Mouse (Mus musculus): Measurements from ENCODE around the gene Mrm3. TPM values are rescaled to one million over a fixed set of nuclear protein-coding genes. Genes with fewer than 3 reads are reported as not detected.
"Not testable (repeated sequence)": the region's sequence is repeated elsewhere in the genome, so short reads cannot be mapped to it uniquely, and the experiment has no call there.

Mrm3 gene
- 10 to 100 TPM; 21.3 to 22.1 TPM for total RNA-seq (2021)
- long read RNA-seq, experiment 1, transcript Mrm3-201 (4 exons, 1,510 nt): major isoform, 26 of 39 reads
- long read RNA-seq, experiment 1, partial matches to known transcripts: 0 of 39 reads
- long read RNA-seq, experiment 1, other reads (novel, unspliced or antisense): 12 of 39 reads
- long read RNA-seq, experiment 2, transcript Mrm3-201 (4 exons, 1,510 nt): major isoform, 29 of 35 reads
- long read RNA-seq, experiment 2, partial matches to known transcripts: 1 of 35 reads
- long read RNA-seq, experiment 2, other reads (novel, unspliced or antisense): 5 of 35 reads

DNA sequence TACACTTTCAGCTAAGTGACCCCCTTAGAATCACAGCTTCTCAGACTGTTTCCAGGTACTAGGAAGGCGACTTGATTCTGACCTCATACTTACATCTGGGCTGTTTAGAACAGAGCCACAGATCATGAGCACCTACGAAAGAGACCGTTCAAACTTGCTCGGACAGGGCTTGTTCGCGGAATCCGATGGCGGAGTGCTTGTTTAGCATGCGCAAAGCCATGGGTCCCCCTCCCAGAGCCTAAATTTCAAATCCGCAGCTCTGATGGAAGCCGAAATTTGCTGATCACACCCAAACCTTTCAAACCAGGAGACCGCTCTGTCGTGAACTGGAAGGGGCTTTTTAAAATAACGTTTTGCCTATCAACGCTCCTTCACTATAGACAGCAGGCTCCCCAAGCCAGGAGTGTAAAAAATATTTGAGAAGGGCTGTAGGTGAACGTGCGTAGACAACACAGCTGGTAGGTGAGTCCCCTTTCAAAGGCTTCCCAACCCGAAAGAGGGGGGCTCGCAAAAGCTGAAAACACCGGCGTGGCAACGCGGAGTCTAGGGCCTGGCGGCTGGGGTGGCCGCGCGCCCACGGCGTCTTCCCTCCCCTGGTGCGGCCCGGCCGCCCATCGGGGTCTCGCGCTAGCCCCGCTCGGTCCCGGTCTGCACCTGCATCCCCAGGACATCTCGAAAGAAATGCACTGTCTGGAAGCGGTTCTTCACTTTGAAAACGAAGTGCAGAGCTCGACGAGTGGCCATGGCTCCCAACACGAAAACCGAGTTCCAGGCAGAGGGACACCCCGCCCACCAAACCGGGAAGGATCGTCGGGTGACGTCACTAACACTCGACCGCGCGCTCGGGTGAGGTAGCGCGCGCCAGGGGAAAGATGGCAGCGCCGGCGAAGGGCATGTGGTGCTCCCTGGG is at the start of gene Mrm3, which contains the start of gene Glod4:
TSS of gene Mrm3 (plus strand) at position 815 of the 910 bp plus-strand sequence.
TSS of gene Glod4 (minus strand) at position 825 of the 910 bp plus-strand sequence.
- DNase-seq (ENCODE audit: low spot score in 2 of 2): peak; percentile 85 to 86

DNA sequence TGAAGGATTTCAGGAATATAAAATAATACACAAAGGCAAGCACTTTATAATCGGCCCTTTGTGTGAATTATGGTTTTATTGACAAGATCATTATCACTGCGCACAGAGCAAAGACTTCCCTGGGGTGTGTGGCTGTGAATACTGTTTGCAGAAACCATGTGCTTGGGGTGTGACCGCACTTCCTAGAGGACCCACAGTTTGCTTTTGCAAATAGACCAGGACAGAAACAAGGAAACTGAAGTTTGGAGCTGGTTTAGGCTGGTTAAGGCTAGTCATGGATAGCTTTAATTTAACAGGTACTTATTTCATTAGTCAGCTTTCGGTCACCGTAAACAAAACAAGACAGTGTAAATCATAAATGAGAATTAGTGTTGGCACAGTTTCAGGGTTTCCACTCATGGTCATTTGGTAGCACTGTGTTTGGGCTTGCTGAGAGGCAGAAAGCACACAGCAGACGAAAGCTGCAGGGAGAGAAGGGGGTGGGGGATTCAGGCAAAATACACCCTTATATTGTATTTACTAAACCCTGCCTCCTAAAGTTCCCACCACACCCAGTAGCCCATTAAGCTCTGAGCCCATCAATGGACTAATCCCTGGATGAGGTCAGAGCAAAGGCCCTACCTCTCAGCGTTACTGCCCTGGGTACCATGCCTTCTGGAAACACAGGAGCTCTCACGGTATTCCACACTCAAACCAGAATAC is 47.1 kb upstream of the Mrm3 start:
- no peak for DNase-seq (ENCODE audit: low spot score in 2 of 2)

DNA sequence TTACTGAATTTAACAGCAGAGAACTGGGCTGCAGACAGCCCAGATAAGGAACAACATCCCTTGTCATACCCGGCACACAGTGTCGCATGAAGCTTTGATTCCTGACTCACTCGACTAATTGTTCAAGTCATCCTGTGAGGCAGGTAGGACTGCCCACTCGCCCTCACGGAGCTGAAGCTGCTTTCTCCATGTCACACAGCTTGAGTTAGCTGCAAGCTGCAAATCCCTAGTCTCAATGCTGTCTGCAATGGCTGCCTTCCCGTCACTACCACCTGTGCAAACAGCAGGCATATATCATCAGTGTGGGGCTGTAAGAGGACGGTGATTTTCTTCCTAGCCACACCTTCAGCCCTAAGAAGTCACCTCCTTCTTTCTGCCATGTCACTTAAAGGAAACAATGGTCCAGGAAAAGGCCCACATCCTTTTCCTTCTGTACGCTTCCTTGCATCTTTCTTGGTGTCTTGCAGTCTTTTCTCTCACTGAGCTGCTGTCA is 46.5 kb upstream of the Mrm3 start:
- DNase-seq (ENCODE audit: low spot score in 2 of 2): no peak

DNA sequence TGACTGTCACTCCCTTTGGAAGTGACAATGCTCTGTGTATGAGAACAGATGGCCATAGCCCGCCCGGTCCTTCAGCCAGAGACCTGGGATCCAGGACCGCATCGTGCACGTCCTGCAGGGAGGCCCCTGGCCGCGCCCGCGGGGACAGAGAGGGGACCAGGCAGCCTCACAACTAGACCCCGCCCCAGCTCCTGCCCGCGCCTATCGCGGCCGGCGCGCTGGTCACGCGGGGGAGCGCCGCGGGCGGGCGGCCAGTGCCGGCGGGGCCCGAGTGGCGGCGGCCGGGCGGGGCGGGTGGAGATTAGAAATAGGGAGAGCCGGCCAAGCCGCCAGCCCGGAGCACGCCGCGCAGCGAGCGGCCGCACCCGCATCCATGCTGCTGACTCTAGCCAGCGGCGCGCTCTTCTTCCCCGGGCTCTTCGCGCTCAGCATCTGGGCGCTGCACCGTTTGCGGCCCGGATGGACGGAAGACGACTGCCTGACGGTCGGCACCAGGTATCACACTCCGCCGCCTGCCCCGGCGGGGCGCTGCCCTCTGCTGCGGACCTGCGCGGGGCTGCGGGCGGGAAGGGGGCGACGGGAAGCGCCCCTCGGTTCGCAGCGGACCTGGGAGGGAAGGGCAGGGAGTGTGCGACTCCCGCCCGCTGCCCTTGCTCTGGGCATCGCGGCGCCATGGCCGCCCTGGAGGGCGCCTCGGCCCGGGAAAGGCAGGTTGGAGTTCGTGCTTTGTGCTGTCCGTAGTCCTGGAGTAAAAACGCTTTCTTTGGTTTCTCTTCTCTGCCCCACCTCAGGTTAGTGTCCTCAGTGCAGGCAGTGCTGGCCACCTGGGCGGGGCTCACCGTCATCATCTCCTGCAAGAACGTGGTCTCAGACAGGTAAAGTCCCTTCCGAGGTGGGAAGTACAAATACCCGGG is 41.5 kb upstream of the Mrm3 start:
- DNase-seq (ENCODE audit: low spot score in 2 of 2): peak; percentile 58 to 75

DNA sequence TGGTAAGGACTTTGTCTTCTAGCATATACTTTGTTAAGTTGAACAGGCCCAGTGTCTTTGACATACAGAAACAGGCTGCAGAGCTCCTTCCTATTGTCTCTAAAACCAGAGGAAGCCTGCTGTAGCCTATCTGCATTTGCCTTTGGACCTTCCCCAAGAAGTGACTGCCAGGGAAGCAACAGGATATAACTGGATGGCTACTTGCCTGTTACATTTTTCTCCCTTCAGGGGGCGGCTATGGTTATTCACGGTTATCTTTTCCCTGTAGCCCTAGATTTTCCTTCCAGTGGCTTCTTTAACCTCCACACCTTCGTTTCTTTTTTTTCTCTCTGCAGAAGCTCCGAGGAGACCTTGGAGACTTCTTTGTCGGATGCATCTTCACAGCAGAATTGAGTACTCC is 36.7 kb upstream of the Mrm3 start:
- no peak for DNase-seq (ENCODE audit: low spot score in 2 of 2)

DNA sequence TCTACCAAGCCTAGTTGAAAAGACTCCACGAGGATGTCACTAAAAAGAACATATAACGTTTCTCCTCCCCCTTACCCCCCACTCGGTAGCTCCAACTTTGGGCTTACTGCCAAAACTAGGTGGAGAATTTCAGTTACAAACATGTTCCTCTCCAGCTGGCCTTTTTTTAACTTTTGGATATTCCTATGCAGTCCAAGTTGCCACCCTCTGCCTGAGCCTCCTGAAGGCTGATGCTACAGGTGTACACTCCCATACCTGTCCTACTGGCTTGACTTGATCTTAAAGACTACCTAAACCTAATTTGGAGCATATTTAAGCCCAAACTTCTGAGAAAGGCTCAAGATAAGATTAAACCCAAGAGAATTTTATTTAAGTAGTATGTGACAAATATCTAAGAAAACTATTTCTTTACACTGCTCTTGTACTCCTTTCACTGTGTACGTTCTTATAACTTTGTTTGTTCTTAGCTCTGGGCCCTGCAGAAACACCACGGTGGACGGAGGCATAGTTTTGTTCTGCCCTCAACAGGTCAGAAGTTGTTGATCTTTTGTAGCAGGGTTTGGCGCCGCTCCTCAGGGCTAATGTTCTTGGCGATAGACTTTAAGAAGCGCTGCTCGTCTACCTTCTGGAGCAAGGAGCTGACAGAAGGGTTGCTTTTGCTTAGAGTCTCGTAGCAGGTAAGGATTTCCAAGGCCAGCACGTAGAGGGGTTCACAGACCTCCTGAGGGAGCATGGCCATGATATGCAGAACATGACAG is 33.1 kb upstream of the Mrm3 start:
- no peak for DNase-seq (ENCODE audit: low spot score in 2 of 2)

DNA sequence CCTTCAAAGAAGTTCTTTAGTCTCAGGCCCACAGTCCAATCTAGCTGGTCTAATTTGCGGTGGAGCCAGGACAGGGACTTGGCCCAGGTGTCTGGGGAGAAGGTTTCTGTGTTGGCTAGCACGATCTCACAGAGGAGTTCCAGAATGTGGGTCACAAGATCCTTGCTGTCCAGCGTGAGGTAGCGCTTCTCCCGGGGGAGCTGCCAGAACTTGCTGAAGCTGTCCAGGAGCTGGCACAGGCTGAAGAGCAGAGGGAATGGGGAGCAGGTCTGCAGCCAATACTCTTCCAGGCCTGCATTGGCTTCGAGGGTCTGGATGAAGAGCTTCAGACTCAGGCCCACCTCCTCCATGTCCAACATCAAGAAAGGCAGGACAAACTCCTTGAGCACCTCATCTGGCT is 31.9 kb upstream of the Mrm3 start:
- DNase-seq (ENCODE audit: low spot score in 2 of 2): not testable (repeated sequence)

DNA sequence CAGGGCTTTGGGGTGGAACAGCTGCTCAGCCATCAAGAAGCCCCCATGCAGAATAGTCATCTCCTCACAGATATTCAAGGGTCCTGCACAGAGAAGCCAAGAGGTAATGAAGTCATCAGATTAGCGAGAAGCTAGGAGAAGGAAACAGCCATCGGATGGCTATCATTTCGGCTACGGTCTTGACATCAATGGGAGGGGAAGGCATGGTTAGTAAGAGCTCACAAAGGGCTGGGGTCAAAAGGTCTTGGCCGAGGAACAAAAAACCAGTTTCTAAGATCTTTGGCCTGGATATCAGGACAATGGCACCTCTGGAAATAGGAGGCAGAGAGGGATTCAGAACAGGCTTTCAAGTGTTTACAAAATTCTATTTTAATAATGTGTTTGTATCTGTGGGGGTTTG is 29.7 kb upstream of the Mrm3 start:
- no peak for DNase-seq (ENCODE audit: low spot score in 2 of 2)

DNA sequence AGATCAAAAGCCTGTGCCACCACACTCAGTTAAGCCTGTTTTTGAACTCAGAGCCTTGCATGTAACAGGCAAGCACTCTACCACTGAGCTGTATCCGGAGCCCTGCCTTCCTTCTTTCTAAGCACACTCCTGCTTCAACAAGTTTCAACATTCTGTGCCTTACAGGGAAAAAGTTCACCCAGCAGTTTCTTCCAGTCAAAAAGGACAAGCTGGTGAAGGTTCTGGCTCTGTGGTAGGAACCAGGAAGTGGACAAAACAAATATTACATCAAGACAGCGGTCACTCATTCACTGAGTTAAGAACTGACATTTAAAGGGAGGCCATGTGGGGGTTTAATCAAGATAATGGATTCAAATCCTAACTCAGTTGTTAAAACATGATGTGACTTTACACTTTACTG is 28.5 kb upstream of the Mrm3 start:
- no peak for DNase-seq (ENCODE audit: low spot score in 2 of 2)

DNA sequence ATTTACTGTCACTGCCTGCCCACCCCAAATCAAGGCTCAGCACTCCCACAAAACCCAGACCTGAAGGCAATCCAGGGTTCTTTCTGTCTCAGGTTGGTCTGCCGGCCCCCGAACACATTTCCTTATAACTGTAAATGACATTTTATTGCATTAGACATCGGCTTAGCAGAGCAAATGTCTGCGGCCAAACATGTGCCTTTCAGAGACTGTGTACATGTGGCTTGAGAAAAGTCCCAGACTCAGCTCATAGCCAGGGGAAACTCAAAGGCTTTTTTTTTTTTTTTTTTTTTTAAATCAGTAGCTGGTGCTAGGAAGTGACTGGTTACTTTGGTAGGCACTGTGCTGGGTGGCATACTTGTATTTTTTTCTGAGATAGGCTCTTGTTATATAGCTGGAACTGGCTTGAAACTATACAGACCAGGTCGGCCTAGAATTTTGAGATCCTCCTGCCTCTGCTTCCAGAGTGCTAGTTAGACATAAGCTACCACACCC is 27.4 kb upstream of the Mrm3 start:
- no peak for DNase-seq (ENCODE audit: low spot score in 2 of 2)

DNA sequence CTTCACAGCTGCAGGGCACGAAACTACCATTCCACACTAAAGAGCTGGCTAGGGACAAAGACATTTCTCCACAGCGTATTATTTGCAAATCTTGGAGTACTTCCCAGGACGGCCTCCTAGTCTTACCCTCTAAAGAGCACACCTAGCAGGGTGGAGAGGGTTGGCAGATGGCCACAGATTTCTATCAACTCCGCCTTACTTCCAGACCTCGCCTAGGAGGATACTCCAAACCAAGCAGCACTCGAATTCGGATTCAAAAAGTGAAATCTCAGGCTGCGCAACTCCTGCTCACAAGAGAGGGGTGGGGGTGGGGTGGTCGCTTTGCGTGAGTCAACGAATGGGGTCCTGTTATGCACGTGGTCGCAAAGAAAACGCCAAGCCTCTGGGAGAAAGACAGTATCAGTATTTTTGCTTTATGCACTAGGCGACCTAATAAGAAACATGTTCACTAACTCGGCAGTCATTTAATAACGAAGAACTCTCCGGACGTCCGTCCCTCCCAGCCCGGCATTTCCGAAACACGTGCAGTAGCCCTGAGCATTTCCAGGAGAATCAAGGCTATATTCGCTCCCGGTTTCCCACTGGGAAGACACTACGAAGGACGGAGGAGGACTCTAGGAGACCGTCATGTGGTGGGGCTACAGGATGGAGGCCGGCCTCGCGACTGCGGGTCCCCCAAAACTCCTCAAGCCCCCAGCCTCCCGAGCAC is 26.7 kb upstream of the Mrm3 start:
- DNase-seq (ENCODE audit: low spot score in 2 of 2): no peak

DNA sequence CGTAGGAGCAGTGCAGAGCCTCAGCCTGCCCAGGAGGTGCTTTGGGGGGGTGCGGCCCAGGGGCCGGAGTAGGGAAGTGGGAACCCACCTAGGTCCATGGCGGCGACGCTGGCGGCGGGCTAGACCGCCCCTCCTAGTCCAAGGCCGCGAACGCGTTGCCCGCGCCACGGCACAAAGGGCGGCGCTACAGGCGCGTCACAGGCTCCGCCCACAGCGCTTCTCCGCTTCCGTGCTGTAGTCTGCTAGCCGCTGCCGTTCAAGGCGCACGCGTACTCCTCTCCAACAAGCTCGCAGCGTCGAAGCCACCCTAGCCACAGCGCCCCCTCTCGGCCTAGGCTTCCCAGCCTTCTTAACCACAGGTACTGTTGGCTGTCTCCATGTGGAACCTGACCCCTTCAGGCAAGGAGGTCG is 26.1 kb upstream of the Mrm3 start, which contains the start of the genes Dbil5 and Gemin4:
TSS of gene Dbil5 (plus strand) at position 219 of the 411 bp plus-strand sequence.
TSS of gene Gemin4 (minus strand) at position 275 of the 411 bp plus-strand sequence.
- DNase-seq (ENCODE audit: low spot score in 2 of 2): peak; percentile 91 to 93

DNA sequence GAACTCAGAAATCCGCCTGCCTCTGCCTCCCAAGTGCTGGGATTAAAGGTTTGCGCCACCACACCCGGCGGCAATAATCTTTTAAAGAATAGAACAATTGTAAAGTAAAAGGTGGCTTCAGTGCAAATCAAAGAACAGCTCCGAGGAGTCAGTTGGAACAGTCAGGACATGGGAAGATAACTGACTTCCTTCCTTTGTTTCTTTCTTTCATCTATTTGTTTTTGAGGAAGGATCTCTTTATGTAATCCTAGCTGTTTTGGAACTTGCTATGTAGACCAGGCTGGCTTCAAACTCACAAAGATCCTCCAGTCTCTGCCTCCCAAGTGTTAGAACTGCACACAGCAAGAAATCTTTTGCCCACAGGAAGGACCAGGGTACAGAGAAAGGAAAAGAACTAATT is 18.9 kb upstream of the Mrm3 start:
- DNase-seq (ENCODE audit: low spot score in 2 of 2): no peak

DNA sequence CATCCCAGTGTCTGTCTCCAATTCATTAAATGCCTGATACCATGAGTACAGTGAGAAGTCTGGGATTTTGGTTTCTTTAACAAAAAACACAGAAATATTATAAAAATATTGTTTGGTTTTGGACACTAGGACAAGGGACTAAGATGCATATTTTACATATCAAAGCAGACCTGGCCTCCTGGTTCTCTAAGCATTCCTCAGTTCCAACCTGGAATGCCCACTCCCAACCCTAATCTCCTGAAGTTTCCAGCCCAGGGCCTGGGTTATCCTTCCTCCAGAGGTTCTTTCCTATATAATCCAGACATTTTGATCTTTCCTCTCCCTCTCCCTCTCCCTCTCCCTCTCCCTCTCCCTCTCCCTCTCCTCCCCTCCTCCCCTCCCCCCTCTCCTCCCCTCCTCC is 18.5 kb upstream of the Mrm3 start:
- DNase-seq (ENCODE audit: low spot score in 2 of 2): no peak

DNA sequence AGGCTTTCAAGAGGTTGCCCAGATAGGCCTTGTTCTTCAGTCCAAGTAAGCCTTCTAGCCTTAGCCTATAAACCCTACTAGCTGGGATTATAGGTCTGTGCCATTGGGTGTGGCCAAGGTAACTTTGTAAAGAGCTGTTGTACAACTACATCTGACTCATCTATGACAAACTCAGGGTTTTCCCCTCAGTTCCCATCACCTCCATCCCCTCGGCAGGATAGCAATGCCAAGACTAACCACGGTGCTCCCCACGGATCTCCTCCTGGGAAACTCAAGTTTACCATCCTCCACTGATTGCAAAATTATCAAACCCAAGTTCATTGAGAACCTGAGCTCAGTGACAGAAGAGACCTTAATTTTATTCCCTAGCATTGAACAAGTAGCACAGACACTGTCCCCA is 7.4 kb upstream of the Mrm3 start:
- no peak for DNase-seq (ENCODE audit: low spot score in 2 of 2)

DNA sequence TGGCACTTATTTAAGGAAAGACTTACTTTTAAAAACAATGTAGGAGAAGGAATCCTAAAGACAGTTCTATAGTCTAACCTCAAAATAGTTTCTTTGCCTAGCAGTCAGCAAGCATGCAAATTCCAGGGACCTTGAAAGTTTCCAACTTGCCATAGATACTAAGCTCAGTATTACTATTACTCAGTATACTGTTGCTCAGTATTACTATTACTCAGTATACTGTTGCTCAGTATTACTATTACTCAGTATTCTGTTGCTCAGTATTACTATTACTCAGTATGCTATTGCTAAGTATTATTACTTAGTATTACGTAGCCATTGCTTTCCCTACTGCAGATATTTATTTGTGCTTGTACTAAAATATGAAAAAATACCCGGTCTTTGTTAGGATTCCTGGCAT is 3.8 kb upstream of the Mrm3 start:
- no peak for DNase-seq (ENCODE audit: low spot score in 2 of 2)

DNA sequence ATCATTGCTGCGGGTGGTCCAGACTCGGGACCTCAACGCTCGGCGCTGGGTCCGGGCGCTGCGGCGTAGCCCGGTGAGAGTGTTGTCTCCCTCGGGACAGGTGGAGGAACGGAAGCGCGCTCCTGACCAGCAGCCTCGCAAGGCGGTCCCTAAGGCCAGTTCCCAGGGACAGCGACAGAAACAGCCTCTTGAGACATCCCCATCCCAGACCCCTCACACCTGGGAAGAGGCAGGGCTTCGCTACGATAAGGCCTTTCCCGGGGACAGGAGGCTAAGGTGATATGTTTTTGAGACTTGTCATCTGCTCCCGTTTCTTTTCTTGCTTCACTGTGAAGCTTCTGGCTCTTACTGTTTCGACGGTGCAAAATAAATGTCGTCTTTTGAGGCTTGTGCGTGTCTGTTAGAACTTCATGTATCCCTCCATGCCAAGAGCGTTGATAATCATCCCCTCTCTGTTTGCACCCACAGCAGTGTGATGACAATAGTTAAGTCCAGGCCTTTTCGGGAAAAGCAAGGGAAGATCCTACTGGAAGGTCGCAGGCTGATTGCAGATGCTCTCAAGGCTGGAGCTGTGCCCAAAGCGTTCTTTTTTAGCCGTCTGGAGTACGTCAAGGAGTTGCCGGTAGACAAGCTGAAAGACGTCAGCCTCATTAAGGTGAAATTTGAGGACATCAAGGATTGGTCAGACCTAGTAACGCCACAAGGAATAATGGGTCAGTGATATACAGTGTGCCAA is 464 bp downstream of the Mrm3 start:
- DNase-seq (ENCODE audit: low spot score in 2 of 2): no peak

DNA sequence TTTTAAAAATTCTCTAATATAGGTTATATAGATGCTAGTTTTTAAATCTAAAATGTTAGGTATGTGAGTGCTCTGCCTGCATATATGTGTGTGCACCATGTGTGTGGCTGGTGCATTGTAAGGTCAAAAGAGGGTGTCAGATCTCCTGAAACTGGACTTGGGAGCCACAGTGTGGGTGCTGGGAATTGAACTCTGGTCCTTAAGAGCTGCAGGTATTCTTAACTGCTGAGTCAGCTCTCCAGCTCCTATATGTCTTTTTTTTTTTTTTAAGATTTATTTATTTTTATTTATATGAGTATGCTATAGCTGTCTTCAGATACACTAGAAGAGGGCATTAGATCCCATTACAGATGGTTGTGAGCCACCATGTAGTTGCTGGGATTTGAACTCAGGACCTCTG is 2.9 kb downstream of the Mrm3 start:
- no peak for DNase-seq (ENCODE audit: low spot score in 2 of 2)

Measured in adrenal gland, postnatal 4 days (tissue).